Mouse (Mus musculus): ENCODE measurements around the gene R3hdml. TPM values are rescaled to one million over a fixed set of nuclear protein-coding genes. Genes with fewer than 3 reads are reported as not detected.

The R3hdml gene
- total and polyA plus RNA-seq, 2 experiments from 2014 or later, result not detected

DNA sequence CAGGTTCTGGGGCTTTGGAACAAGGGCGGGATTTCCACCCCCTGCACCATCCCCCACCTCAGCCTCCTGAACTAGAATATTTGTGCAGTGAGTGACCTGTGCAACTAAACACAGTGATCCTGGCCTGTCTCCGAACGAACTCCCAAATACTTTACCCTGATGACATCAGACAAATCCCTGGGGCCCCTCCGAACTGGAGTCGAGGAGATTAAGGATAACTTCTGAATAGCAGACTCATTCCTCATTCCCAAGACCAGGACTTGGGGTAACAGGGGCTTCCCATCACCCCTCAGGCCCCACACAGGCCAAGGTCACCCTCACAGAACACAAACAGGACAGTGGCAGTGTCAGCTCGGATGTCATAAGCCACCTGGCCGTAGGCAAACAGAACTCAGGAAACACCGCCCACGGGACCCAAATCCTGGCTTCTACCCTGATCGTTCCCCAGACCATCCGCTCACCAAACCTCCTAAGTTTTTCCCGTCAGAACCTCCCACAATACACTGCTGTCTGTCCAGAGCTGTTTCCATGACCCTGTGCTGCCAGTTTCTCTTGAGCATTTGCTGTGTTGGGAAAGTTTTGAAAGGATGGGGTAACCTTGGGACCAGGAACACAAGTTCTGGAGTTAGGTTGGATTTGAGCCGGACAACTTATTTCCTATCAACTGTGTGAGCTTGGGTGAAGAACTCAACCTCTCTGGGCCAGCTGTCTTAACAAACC lies 47.4 kb downstream of the R3hdml start:
- H3K4me1 ChIP-seq (ENCODE audit: control insufficient read depth, insufficient read depth), result no peaks in the 10 kb centered on the region
- H3K27me3 ChIP-seq (ENCODE audit: control insufficient read depth, insufficient read depth, low read length), result peaks cover 27% of the 10 kb centered on the region; the same call in 1 of the 2 replicates
- WGBS, result 56% methylated on average over 13 of the region's 13 CpGs
- H3K4me3 ChIP-seq (ENCODE audit: low read depth, low read length), result no peak overlapping the region
- no peak for ATAC-seq (ENCODE audit: insufficient read depth, low read depth)
- H3K9ac ChIP-seq (replicated peaks; ENCODE audit: low read depth, low read length), result no peak overlapping the region
- H3K9me3 ChIP-seq (replicated peaks; ENCODE audit: control insufficient read depth, low read length), result no peaks in the 10 kb centered on the region
- no peak for DNase-seq (ENCODE audit: low spot score)
- no peaks in the 10 kb centered on the region for H3K36me3 ChIP-seq (replicated peaks; ENCODE audit: control insufficient read depth, insufficient read depth, low read length)
- TF ChIP-seq EP300 (IDR thresholded peaks at IDR 0.05; ENCODE audit: low read depth) (no peak), CTCF (IDR thresholded peaks at IDR 0.05; ENCODE audit: low read depth) (no peak)
- no peak overlapping the region for H3K4me2 ChIP-seq (ENCODE audit: low read depth, low read length)
- H3K27ac ChIP-seq (ENCODE audit: low read depth), result no peak overlapping the region

DNA sequence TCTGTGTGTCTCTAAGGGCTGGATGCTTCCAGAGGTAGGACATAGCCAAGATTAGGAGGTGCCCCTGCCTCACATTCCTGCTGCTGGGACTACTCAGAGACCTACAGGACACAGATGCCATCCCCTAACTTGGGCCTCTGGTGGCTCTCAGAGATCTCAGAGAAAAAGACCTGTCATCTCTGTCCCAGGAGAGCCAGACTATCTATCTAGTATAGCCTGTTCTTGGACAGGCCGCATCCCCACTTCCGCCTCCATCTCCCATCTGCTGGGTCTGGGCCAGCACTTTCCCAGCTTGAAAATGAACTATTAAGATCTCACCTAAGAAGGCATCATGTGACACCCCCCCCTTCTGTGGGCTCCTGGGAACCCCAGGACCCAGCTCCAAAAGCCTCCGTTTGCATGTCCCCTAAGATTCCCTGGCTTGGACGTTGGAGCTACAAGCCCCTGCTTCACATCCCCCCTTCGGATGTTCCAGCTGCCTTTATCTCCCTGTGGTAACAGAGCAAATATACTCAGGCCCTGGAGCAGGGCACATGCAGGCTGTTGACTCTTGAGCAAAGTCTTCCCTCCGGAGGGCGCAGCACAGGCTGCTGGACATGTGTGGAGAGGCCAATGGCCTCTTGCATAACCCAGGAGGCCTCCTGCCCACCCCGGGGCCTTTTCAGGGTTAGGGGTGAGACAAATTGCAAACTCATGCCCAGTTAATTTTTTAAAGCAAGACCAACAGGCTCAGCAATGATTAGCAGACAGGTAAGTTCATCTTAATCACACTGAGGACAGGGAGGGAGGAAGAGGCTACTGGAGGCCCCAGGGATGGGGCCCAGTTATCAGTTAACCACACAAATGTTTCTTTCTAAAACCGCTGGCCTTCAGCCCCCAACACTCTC lies 48.4 kb downstream of the R3hdml start:
- TF ChIP-seq CTCF (IDR thresholded peaks at IDR 0.05; ENCODE audit: low read depth), result no peak
- TF ChIP-seq EP300 (IDR thresholded peaks at IDR 0.05; ENCODE audit: low read depth), result no peak
- Histone ChIP-seq H3K36me3 (replicated peaks; ENCODE audit: control insufficient read depth, insufficient read depth, low read length) (no peaks in the 10 kb centered on the region), H3K4me1 (ENCODE audit: control insufficient read depth, insufficient read depth) (no peaks in the 10 kb centered on the region), H3K4me2 (ENCODE audit: low read depth, low read length) (no peak overlapping the region), H3K27ac (ENCODE audit: low read depth) (no peak overlapping the region), H3K9ac (replicated peaks; ENCODE audit: low read depth, low read length) (no peak overlapping the region), H3K27me3 (ENCODE audit: control insufficient read depth, insufficient read depth, low read length) (peaks cover 22% of the 10 kb centered on the region; the same call in 1 of the 2 replicates), H3K9me3 (replicated peaks; ENCODE audit: control insufficient read depth, low read length) (no peaks in the 10 kb centered on the region), H3K4me3 (ENCODE audit: low read depth, low read length) (no peak overlapping the region)
- no peak for ATAC-seq (ENCODE audit: insufficient read depth, low read depth)
- DNase-seq (ENCODE audit: low spot score), result no peak
- 59% methylated on average over 9 of the region's 9 CpGs for WGBS

DNA sequence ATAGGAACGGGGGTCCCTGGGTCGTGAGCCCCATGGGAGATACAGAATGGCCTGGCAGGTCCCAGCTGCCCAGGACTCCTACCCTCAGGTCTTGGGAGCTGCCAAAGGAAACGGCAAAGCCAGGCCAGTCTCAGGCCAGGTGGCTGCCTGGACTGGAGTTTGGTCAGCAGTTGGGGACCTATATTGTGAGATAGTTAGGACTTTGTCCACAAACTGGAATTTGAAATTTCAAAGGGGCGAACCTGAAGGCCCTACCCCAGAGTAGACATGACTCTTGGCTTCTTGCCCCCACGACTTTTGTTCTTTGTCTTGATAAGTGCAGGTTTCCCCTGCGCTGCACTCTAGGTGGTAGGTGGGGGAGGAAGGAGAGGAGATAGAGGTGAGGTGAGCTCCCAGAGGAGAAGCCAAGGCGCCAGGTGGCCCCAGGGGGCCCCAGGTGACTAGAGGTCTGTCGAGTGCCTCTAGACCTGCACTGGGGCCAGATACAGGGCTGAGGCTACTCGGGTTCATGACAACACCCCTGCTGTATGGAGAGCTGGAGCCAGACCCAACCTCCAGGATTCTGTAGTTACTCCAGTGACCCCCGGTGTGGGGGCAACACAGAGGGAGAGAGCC lies 49.6 kb downstream of the R3hdml start:
- ATAC-seq (ENCODE audit: insufficient read depth, low read depth) (no peak), DNase-seq (ENCODE audit: low spot score) (no peak)
- TF ChIP-seq CTCF (IDR thresholded peaks at IDR 0.05; ENCODE audit: low read depth) (no peak), EP300 (IDR thresholded peaks at IDR 0.05; ENCODE audit: low read depth) (no peak)
- Histone ChIP-seq H3K4me1 (ENCODE audit: control insufficient read depth, insufficient read depth) (no peaks in the 10 kb centered on the region), H3K27me3 (ENCODE audit: control insufficient read depth, insufficient read depth, low read length) (0 out of 2 replicates have a peak, but pooled peaks cover 10% of the 10 kb centered on the region), H3K36me3 (replicated peaks; ENCODE audit: control insufficient read depth, insufficient read depth, low read length) (no peaks in the 10 kb centered on the region), H3K4me3 (ENCODE audit: low read depth, low read length) (no peak overlapping the region), H3K9ac (replicated peaks; ENCODE audit: low read depth, low read length) (no peak overlapping the region), H3K9me3 (replicated peaks; ENCODE audit: control insufficient read depth, low read length) (no peaks in the 10 kb centered on the region), H3K27ac (ENCODE audit: low read depth) (no peak overlapping the region), H3K4me2 (ENCODE audit: low read depth, low read length) (no peak overlapping the region)
- 60% methylated on average over 10 of the region's 10 CpGs for WGBS

DNA sequence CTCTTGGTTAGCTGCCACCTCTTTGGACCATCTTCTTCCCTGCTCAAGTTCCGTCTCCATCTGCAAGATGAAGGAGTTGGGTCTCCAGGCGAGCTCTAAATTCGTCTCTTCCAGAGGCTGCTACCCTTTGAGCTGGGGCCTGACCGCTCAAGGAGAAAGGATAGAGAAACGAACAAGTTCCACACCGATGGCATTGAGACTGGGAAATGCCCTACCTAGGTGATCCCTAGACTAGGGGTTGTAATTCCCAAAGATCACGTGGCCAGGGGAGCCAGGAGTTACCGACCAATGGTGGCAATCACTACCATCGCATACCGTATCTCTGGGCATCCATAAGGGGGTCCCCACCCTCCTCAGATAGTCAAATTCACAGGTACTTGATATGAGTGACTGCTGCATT lies 50.6 kb downstream of the R3hdml start:
- ATAC-seq (ENCODE audit: insufficient read depth, low read depth), result no peak
- no peak for TF ChIP-seq CTCF (IDR thresholded peaks at IDR 0.05; ENCODE audit: low read depth)
- no peak for TF ChIP-seq EP300 (IDR thresholded peaks at IDR 0.05; ENCODE audit: low read depth)

DNA sequence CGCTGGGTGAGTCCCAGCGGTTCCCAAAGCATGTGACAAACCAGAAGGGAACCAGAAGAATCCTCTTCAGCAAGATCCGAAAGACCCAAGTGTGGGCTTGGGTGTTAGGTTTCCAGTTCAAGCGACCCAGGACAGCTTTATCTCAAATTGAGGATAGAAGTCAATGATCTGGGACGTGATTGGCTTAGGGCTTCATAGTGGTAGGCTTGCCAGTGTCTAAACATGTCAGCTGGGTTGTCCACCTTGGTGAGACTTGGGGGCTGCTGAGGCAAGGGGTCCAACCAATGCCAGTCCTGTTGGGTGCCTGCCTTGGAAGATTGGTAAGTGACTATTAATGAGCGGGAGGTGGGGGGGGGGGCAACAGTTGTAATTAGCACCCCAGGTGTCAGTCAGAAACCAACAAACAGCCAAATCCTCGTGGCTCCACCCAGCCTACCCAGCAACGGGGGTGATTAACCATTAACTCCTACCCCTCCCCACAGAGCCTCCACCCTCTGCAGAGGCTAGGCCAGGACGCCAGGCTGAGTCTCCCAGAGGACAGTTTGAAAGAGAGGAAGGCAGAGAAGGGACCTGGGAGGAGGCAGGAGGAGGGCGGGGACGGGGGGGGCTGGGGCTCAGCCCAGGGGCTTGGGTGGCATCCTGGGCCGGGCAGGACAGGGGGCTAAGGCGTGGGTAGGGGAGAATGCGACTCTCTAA lies 54.7 kb downstream of the R3hdml start:
- Histone ChIP-seq H3K9ac (replicated peaks; ENCODE audit: low read depth, low read length) (no peak overlapping the region), H3K4me3 (ENCODE audit: low read depth, low read length) (no peak overlapping the region), H3K9me3 (replicated peaks; ENCODE audit: control insufficient read depth, low read length) (no peaks in the 10 kb centered on the region), H3K36me3 (replicated peaks; ENCODE audit: control insufficient read depth, insufficient read depth, low read length) (no peaks in the 10 kb centered on the region), H3K4me2 (ENCODE audit: low read depth, low read length) (no peak overlapping the region), H3K27me3 (ENCODE audit: control insufficient read depth, insufficient read depth, low read length) (peaks cover 13% of the 10 kb centered on the region; the same call in 1 of the 2 replicates), H3K4me1 (ENCODE audit: control insufficient read depth, insufficient read depth) (no peaks in the 10 kb centered on the region), H3K27ac (ENCODE audit: low read depth) (no peak overlapping the region)
- DNase-seq (ENCODE audit: low spot score), result no peak
- TF ChIP-seq CTCF (IDR thresholded peaks at IDR 0.05; ENCODE audit: low read depth), result no peak
- no peak for TF ChIP-seq EP300 (IDR thresholded peaks at IDR 0.05; ENCODE audit: low read depth)
- WGBS, result 58% methylated on average over 14 of the region's 14 CpGs
- no peak for ATAC-seq (ENCODE audit: insufficient read depth, low read depth)

More for the DNA sequence above, 50.6 kb downstream of the R3hdml start:
- Histone ChIP-seq H3K27ac (ENCODE audit: low read depth) (no peak overlapping the region), H3K27me3 (ENCODE audit: control insufficient read depth, insufficient read depth, low read length) (0 out of 2 replicates have a peak, but pooled peaks cover 3% of the 10 kb centered on the region), H3K4me2 (ENCODE audit: low read depth, low read length) (no peak overlapping the region), H3K9me3 (replicated peaks; ENCODE audit: control insufficient read depth, low read length) (no peaks in the 10 kb centered on the region), H3K9ac (replicated peaks; ENCODE audit: low read depth, low read length) (no peak overlapping the region), H3K4me1 (ENCODE audit: control insufficient read depth, insufficient read depth) (no peaks in the 10 kb centered on the region), H3K4me3 (ENCODE audit: low read depth, low read length) (no peak overlapping the region), H3K36me3 (replicated peaks; ENCODE audit: control insufficient read depth, insufficient read depth, low read length) (no peaks in the 10 kb centered on the region)
- 82% methylated on average over 10 of the region's 10 CpGs for whole genome bisulfite sequencing
- DNase-seq (ENCODE audit: low spot score), result no peak
